Mouse (Mus musculus): ENCODE measurements around the gene Olfr56. TPM values are rescaled to one million over a fixed set of nuclear protein-coding genes. Genes with fewer than 3 reads are reported as not detected.

Olfr56 gene
- polyA plus RNA-seq, 1 experiment from 2014 or later = 0.18 TPM

- Histone ChIP-seq H3K9ac (replicated peaks) (no peak overlapping the region), H3K27me3 (no peaks in the 10 kb centered on the region), H3K4me2 (no peak overlapping the region), H3K4me1 (replicated peaks) (no peaks in the 10 kb centered on the region), H3K27ac (no peak overlapping the region), H3K9me3 (no peaks in the 10 kb centered on the region), H3K36me3 (no peaks in the 10 kb centered on the region), H3K4me3 (replicated peaks) (no peak overlapping the region)
- WGBS = 84% methylated on average over 6 of the region's 6 CpGs
- ATAC-seq (ENCODE audit: insufficient number of reproducible peaks, insufficient read depth, low FRiP score, low TSS enrichment, low read depth) = no peak
These were observed 115.4 kb downstream of the Olfr56 start for GRCm38 (mm10) chr11:49093861-49094660.

- Histone ChIP-seq H3K4me2 (no peak overlapping the region), H3K36me3 (no peaks in the 10 kb centered on the region), H3K9ac (replicated peaks) (no peak overlapping the region), H3K27ac (no peak overlapping the region), H3K9me3 (no peaks in the 10 kb centered on the region), H3K4me3 (replicated peaks) (no peak overlapping the region), H3K4me1 (replicated peaks) (no peaks in the 10 kb centered on the region), H3K27me3 (no peaks in the 10 kb centered on the region)
- 92% methylated on average over 4 of the region's 4 CpGs for WGBS
- no peak for ATAC-seq (ENCODE audit: insufficient number of reproducible peaks, insufficient read depth, low FRiP score, low TSS enrichment, low read depth)
These were observed 116.7 kb downstream of the Olfr56 start for GRCm38 (mm10) chr11:49095367-49095766.

GRCm38 (mm10) chr11:49100409-49100808, 121.7 kb downstream of the Olfr56 start:
- Histone ChIP-seq H3K4me2 (no peak overlapping the region), H3K27me3 (no peaks in the 10 kb centered on the region), H3K9ac (replicated peaks) (no peak overlapping the region), H3K9me3 (no peaks in the 10 kb centered on the region), H3K4me1 (replicated peaks) (no peaks in the 10 kb centered on the region), H3K36me3 (no peaks in the 10 kb centered on the region), H3K27ac (no peak overlapping the region), H3K4me3 (replicated peaks) (no peak overlapping the region)
- 76% methylated on average over 3 of the region's 3 CpGs for WGBS
- ATAC-seq (ENCODE audit: insufficient number of reproducible peaks, insufficient read depth, low FRiP score, low TSS enrichment, low read depth) = no peak

- H3K4me2 ChIP-seq = no peak overlapping the region
- H3K36me3 ChIP-seq = no peaks in the 10 kb centered on the region
- ATAC-seq (ENCODE audit: insufficient number of reproducible peaks, insufficient read depth, low FRiP score, low TSS enrichment, low read depth) = no peak
- H3K9me3 ChIP-seq = no peaks in the 10 kb centered on the region
- no peak overlapping the region for H3K4me3 ChIP-seq (replicated peaks)
- 50% methylated on average over 5 of the region's 5 CpGs for WGBS
- H3K27ac ChIP-seq = no peak overlapping the region
- H3K27me3 ChIP-seq = no peaks in the 10 kb centered on the region
- no peaks in the 10 kb centered on the region for H3K4me1 ChIP-seq (replicated peaks)
- no peak overlapping the region for H3K9ac ChIP-seq (replicated peaks)
These were observed 122.8 kb downstream of the Olfr56 start for GRCm38 (mm10) chr11:49101500-49101899.

- H3K36me3 ChIP-seq = no peaks in the 10 kb centered on the region
- 19% methylated on average over 8 of the region's 8 CpGs for WGBS
- no peaks in the 10 kb centered on the region for H3K4me1 ChIP-seq (replicated peaks)
- ATAC-seq (ENCODE audit: insufficient number of reproducible peaks, insufficient read depth, low FRiP score, low TSS enrichment, low read depth) = no peak
- H3K27ac ChIP-seq = no peak overlapping the region
- H3K9me3 ChIP-seq = no peaks in the 10 kb centered on the region
- no peak overlapping the region; the same call in 1 of the 2 replicates for H3K4me2 ChIP-seq
- no peak overlapping the region for H3K9ac ChIP-seq (replicated peaks)
- H3K4me3 ChIP-seq (replicated peaks) = no peak overlapping the region
- H3K27me3 ChIP-seq = no peaks in the 10 kb centered on the region
These were observed 124.5 kb downstream of the Olfr56 start for GRCm38 (mm10) chr11:49103047-49103693.

GRCm38 (mm10) chr11:49105752-49106151, 127.1 kb downstream of the Olfr56 start:
- no peak overlapping the region for H3K4me2 ChIP-seq
- no peak overlapping the region for H3K9ac ChIP-seq (replicated peaks)
- no peaks in the 10 kb centered on the region for H3K4me1 ChIP-seq (replicated peaks)
- no peaks in the 10 kb centered on the region for H3K36me3 ChIP-seq
- ATAC-seq (ENCODE audit: insufficient number of reproducible peaks, insufficient read depth, low FRiP score, low TSS enrichment, low read depth) = no peak
- WGBS = 76% methylated on average over 1 of the region's 1 CpGs
- H3K4me3 ChIP-seq (replicated peaks) = no peak overlapping the region
- no peaks in the 10 kb centered on the region for H3K27me3 ChIP-seq
- no peaks in the 10 kb centered on the region for H3K9me3 ChIP-seq
- no peak overlapping the region for H3K27ac ChIP-seq

- H3K4me1 ChIP-seq (replicated peaks) = no peaks in the 10 kb centered on the region
- H3K27me3 ChIP-seq = no peaks in the 10 kb centered on the region
- H3K9me3 ChIP-seq = no peaks in the 10 kb centered on the region
- no peak overlapping the region for H3K9ac ChIP-seq (replicated peaks)
- no peak overlapping the region for H3K4me3 ChIP-seq (replicated peaks)
- H3K36me3 ChIP-seq = no peaks in the 10 kb centered on the region
- 52% methylated on average over 10 of the region's 10 CpGs for WGBS
- no peak for ATAC-seq (ENCODE audit: insufficient number of reproducible peaks, insufficient read depth, low FRiP score, low TSS enrichment, low read depth)
- H3K4me2 ChIP-seq = no peak overlapping the region
- H3K27ac ChIP-seq = no peak overlapping the region
These were observed 129.2 kb downstream of the Olfr56 start for GRCm38 (mm10) chr11:49107650-49108537.

- Histone ChIP-seq H3K27me3 (no peaks in the 10 kb centered on the region), H3K9me3 (no peaks in the 10 kb centered on the region), H3K4me3 (replicated peaks) (no peak overlapping the region), H3K9ac (replicated peaks) (no peak overlapping the region), H3K27ac (no peak overlapping the region), H3K4me1 (replicated peaks) (no peaks in the 10 kb centered on the region), H3K36me3 (no peaks in the 10 kb centered on the region), H3K4me2 (no peak overlapping the region)
- WGBS = 45% methylated on average over 1 of the region's 1 CpGs
- ATAC-seq (ENCODE audit: insufficient number of reproducible peaks, insufficient read depth, low FRiP score, low TSS enrichment, low read depth) = no peak
These were observed 130.1 kb downstream of the Olfr56 start for GRCm38 (mm10) chr11:49108833-49109232.

GRCm38 (mm10) chr11:49111000-49111399, 132.3 kb downstream of the Olfr56 start:
- WGBS = 66% methylated on average over 1 of the region's 1 CpGs
- ATAC-seq (ENCODE audit: insufficient number of reproducible peaks, insufficient read depth, low FRiP score, low TSS enrichment, low read depth) = no peak
- Histone ChIP-seq H3K4me2 (no peak overlapping the region), H3K4me1 (replicated peaks) (no peaks in the 10 kb centered on the region), H3K36me3 (no peaks in the 10 kb centered on the region), H3K27ac (no peak overlapping the region), H3K9ac (replicated peaks) (no peak overlapping the region), H3K9me3 (no peaks in the 10 kb centered on the region), H3K27me3 (no peaks in the 10 kb centered on the region), H3K4me3 (replicated peaks) (no peak overlapping the region)

GRCm38 (mm10) chr11:49112624-49113219, 134.0 kb downstream of the Olfr56 start:
- Histone ChIP-seq H3K9me3 (no peaks in the 10 kb centered on the region), H3K27me3 (no peaks in the 10 kb centered on the region), H3K27ac (no peak overlapping the region), H3K4me3 (replicated peaks) (no peak overlapping the region), H3K4me1 (replicated peaks) (no peaks in the 10 kb centered on the region), H3K9ac (replicated peaks) (no peak overlapping the region), H3K4me2 (no peak overlapping the region), H3K36me3 (no peaks in the 10 kb centered on the region)
- 84% methylated on average over 6 of the region's 6 CpGs for WGBS
- no peak for ATAC-seq (ENCODE audit: insufficient number of reproducible peaks, insufficient read depth, low FRiP score, low TSS enrichment, low read depth)

- H3K9ac ChIP-seq (replicated peaks) = no peak overlapping the region
- WGBS = 66% methylated on average over 2 of the region's 2 CpGs
- no peaks in the 10 kb centered on the region for H3K36me3 ChIP-seq
- ATAC-seq (ENCODE audit: insufficient number of reproducible peaks, insufficient read depth, low FRiP score, low TSS enrichment, low read depth) = no peak
- no peak overlapping the region for H3K4me2 ChIP-seq
- H3K9me3 ChIP-seq = no peaks in the 10 kb centered on the region
- no peak overlapping the region for H3K4me3 ChIP-seq (replicated peaks)
- no peaks in the 10 kb centered on the region for H3K4me1 ChIP-seq (replicated peaks)
- no peaks in the 10 kb centered on the region for H3K27me3 ChIP-seq
- H3K27ac ChIP-seq = no peak overlapping the region
These were observed 135.5 kb downstream of the Olfr56 start for GRCm38 (mm10) chr11:49114158-49114557.
